Mouse (Mus musculus): Measurements from ENCODE around the gene Elf1. TPM values are rescaled to one million over a fixed set of nuclear protein-coding genes. Genes with fewer than 3 reads are reported as not detected.
"Not testable (repeated sequence)": the region's sequence is repeated elsewhere in the genome, so short reads cannot be mapped to it uniquely, and the experiment has no call there.

The Elf1 gene
- total RNA-seq (2022): 10 to 100 TPM in 3 of 4 experiments, 1 to 10 TPM in 1; 9.9 to 12.5 (median 12.0) TPM

DNA sequence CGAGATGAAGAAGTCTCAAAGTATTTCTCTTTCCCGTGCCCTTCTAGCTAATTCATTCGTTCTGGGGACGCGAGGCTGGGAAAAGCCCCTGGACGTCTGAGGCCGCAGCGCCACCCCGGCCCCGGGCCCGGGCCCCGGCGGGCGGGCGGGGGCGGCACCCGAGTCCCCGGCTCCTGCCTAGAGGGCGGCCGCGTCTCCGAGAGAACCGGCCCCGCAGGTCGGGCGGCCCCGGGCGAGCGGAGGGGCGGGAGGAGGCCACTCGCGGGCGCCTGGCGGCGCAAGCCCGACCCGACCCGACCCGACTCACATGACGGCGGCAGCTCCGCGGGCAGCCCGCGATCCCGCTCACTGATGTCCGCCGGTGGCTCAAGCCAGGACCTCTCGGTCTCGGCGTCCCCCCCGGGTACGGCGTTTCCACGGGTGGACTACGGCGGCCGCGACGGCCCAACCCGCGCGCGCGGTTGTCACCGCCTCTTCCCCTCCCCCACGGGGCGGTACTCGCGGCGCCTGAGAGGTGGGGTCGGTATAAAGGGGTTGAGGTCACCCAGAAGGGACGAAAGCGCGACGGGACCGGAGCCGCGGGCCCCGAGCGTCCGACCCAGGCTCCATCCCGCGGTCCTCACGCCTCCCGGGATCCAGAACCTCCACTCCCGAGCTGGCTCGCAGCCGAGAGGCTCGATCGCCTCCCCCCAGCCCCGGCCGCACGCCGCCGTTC, at the start of gene Elf1:
TSS of gene Elf1 (plus strand) at position 571 of the 715 bp plus-strand sequence.
- DNase-seq (ENCODE audit: low spot score): peak; percentile 97

- DNase-seq (ENCODE audit: low spot score): no peak
Observed at GRCm38 (mm10) chr14:79434068-79434467, 46.9 kb upstream of the Elf1 start.

DNA sequence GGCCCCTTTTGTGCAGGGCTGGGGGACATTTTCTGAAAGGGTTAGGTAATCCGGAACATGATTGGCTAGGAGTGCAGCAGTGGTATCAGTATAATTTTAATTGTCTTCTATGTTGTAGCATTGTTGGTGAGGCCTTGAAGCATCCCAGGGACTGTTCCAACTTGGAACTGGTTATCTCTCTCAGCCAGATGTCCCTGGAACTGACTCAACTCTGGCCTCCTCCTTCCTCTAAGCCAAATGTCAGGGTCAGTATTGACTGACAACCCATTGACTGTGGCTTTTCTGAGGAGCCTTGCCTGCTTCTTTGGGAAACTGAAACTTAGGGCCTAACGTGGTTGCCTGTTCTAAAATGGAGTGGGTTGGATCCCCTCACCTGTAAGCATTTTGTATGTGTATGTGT, 40.3 kb upstream of the Elf1 start:
- no peak for DNase-seq (ENCODE audit: low spot score)

GRCm38 (mm10) chr14:79441441-79441840, 39.6 kb upstream of the Elf1 start:
- no peak for DNase-seq (ENCODE audit: low spot score)

DNA sequence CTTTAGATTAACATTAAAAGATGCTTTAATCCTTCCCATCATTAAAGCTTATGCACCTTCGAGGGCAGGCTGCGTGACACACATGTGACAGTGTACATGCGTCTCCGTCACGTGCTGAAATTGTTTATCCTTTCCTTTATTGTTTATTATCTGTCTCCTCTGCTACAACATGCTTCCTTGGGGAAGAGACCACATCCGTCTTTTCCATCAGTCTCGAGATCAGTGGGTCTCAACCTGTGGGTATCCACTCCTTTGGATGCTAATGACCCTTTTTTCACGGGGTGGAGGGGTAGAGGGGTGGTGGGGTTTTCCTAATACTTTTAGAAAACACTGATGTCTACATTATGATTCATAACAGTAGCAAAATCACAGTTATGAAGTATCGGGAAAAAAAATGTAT, 36.4 kb upstream of the Elf1 start:
- no peak for DNase-seq (ENCODE audit: low spot score)

- DNase-seq (ENCODE audit: low spot score): no peak
Observed at GRCm38 (mm10) chr14:79445055-79445620, 35.9 kb upstream of the Elf1 start.

DNA sequence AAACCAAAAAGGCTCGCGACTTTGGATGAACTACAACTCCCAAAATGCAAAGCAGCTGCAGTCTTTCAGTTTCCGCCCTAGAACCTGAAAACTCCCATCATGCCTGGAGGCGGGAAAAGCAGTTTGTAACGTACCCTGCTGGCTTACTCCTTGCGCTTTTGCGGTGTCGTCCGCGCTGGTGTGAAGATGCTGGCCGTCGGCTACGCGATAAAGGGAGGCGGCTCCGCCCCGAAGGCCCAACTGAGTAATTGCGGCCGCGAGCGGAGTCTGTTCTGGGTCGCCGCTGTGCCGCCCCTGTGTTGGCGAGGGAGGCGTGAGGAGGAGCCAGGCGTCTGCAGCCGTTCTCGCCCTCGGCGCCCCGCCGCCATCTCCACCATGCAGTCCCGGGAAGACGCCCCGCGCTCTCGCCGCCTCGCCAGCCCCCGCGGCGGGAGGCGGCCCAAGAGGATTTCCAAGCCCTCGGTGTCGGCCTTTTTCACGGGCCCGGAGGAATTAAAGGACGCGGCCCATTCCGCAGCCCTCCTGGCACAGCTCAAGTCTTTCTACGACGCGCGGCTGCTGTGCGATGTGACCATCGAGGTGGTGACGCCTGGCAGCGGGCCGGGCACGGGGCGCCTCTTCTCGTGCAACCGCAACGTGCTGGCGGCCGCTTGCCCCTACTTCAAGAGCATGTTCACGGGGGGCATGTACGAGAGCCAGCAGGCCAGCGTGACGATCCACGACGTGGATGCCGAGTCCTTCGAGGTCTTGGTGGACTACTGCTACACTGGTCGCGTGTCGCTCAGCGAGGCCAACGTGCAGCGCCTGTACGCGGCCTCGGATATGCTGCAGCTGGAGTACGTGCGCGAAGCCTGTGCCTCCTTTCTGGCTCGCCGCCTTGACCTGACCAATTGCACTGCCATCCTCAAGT, 29.1 kb upstream of the Elf1 start, which contains the start of gene Kbtbd6:
TSS of gene Kbtbd6 (plus strand) at position 155 of the 910 bp plus-strand sequence.
- DNase-seq (ENCODE audit: low spot score): peak; percentile 86

- not testable (repeated sequence) for DNase-seq (ENCODE audit: low spot score)
Observed at GRCm38 (mm10) chr14:79452591-79452934, 28.4 kb upstream of the Elf1 start.

- DNase-seq (ENCODE audit: low spot score): no peak
Observed at GRCm38 (mm10) chr14:79460401-79460800, 20.6 kb upstream of the Elf1 start.

DNA sequence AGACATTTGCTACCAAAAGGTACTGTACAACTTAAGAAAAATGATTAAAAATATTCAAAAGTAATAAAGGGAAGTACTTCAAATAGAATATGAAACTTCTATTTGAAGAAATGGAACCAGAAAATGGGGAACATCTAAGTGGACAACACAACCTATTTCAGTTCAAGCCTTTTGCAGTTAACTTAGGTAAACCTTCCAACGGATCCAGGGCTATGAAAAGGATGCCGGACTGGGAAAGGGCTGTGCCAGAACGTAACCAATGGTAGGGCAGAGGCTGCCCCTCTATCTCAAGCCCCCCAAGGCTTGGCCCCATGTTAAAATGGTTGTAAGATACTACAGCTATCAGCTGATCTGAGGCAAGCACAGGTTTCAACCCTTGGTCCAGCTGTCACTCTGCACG, 20.0 kb upstream of the Elf1 start:
- no peak for DNase-seq (ENCODE audit: low spot score)

GRCm38 (mm10) chr14:79465623-79466022, 15.4 kb upstream of the Elf1 start:
- DNase-seq (ENCODE audit: low spot score): no peak

DNA sequence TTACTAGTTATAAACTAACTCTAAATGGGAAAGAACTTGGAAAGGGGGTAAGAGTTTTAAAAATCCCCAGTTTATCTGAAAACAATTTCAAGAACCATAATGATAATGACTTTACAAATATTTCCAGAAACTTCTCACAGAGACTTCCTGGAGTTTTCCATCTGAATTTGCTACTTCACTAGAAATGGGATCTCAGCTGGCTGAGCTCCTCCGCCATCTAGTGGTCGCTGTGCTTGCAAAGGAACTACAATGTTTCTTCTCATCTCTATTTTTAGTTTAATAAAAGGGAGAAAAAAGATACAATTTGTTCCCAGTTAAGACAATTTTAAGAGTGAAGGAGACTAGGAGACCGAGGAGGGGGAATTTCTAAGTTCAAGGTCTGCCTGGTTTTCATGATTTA, 13.4 kb upstream of the Elf1 start:
- DNase-seq (ENCODE audit: low spot score): peak; percentile 68

DNA sequence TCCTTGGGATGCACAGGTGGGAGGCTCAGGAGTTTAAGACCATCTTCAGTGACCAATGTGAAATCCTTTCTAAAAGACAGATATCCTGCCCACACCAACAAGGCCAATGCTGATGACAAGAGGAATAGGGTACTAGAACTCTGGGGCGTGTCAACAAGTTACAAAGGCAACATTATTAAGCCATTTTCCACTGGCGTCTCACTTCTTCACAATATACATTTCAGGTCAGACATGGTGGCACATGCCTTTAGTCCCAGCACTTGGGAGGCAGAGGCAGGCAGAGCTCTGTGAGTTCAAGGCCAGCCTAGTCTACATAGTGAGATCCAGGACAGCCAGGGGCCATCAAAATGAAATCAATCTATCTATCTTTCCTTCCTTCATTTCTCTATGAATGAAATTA, 7.6 kb upstream of the Elf1 start:
- no peak for DNase-seq (ENCODE audit: low spot score)

DNA sequence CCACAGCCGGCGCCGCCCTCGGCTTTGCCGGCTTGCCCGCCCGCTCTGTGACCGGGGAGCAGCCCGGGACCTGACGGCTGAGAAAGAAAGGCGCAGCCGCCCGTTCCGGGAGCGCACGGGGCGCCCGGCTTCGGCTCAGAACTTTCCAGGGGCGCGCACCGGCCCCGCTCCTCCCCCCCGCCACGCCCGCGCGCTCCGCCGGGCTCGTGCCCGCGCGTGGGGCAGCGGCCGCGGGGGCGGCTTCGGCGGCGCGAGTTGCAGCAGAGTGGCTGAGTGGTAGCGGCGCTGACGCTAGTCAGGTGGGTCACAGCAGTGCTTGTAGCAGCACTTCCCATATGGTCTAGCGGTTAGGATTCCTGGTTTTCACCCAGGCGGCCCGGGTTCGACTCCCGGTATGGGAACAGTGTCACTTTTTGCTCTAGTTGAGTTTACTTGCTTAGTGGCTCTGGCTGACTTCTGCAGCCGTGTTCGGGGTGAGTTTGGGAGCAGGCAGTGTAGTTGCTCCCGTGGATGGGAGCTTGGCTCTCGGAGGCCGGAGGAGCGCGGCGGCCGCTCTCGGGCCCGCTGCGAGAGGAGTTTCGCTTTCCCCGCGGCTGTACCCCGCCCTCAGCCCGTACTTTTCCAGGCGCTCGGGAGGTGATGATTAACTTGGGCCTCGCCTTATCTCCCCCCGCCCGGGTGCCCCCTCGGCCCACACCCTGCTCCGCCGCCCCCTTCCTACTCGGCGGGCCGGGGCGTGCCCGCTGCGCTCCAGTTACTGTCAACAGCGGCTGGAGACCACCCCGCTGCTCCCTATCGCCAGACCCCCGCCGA, 551 bp downstream of the Elf1 start, which contains the start of gene Wbp4:
TSS of gene Wbp4 (minus strand) at position 182 of the 813 bp plus-strand sequence.
- peak; percentile 90 for DNase-seq (ENCODE audit: low spot score)

DNA sequence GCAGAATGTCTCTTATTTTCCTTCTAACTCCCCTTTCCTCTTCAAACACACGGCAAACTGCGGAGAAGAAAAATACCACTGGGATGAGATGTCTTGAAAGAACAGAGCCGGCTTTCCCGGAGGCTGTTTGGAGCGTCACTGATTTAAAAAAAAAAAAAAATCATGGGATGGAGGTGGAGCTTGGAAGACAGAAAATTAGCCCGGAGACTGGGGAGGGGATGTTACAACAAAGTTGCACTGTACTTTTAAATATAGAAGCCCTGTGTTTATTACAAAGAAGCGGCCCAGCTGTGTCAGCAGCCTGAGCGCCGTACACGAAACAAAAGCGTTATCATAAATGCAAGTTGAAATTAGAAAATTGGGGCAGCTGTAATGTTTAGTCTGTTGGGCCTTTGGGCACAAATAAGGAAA, 1.3 kb downstream of the Elf1 start:
- peak; percentile 77 for DNase-seq (ENCODE audit: low spot score)

- no peak for DNase-seq (ENCODE audit: low spot score)
Observed at GRCm38 (mm10) chr14:79482747-79483355, 1.9 kb downstream of the Elf1 start.

DNA sequence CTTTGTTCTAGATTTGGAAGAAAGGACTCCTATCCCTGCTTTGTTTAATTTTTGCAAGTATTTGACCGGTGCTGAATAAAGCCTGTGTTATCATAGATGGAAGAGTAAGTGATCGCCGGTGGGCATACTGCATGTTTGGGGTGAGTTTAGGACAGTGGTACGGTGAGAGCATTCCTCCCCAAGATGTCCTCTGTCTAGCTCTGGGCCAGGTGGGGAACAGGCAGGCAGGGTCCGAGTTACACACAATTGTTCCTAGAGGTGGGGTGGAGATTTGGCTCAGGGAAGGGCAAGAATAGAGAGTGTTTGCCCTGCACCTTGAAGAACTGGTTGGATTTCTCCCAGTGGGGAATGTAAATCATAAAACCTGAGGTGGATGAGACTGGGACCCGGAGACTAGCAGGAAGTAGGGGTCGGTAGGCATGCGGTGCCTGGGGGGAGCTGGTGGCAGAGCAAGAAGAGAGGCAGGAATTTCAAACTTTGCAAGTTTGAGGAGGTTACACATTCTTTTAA, 2.7 kb downstream of the Elf1 start:
- no peak for DNase-seq (ENCODE audit: low spot score)

GRCm38 (mm10) chr14:79486617-79486992, 5.6 kb downstream of the Elf1 start:
- DNase-seq (ENCODE audit: low spot score): no peak

DNA sequence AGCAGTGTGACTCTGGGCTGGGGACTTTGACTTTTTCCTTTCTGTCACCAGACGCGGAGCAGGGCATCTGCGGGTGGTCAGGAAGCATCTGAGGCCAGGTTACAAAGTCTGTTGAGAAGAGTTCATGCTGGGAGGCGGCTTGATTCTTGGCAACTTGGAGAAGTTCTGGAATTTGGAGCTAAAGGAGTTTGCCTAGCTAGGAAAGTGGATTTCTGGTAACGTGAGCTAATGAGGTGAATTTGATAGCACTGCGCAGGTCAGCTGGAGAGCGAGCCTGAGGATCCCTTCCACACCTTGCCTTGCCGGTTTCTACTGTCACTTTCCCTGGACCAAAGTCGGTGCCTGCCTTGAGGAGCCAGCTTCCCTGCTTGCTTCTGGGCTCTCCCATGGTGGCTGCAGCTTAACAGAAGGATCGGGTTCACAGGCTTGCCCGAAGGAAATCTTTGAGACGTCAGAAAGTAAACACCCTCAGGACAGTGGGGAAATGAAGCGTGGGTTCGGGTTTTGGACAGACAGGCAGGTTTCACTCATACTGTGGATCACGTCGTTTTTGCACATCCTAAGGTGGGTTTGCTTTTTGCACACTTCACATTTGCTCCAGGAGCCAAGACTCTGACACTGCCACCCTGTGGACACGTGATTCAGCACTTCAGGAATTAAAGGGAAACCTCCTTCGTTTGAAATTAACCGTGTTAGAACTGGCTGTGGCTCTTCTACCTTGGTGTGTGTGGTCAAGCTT, 6.2 kb downstream of the Elf1 start:
- DNase-seq (ENCODE audit: low spot score): peak; percentile 64

DNA sequence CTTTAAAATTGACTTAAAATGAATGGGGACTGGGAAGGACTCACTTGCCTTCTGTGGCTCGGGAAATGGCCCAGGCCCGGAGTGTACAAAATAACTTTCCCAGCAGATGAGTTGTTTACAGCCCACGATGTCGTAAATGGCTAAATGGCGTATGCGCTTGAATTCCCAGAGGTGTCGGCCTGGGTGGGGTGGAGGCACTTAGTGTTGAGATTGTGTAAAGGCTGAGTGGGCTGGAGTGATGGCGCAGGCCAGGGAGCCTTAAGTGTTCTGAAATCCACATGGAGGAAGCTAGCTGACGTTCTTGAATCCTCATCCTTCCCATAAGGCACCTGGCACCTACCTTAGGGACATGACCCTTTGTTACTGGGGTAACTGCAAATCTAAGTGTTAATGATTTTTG, 7.5 kb downstream of the Elf1 start:
- DNase-seq (ENCODE audit: low spot score): peak; percentile 74
